Mouse (Mus musculus) B cell, adult 2 months (primary cell): ENCODE measurements around the gene Dirc2.

ENCODE experiments used
- DNase-seq, 2 experiments: peaks; one replicate each; pipeline ENCODE4 v3.0.0; 2022

Dirc2 gene

GRCm38 (mm10) chr16:35678476-35678875, 90.7 kb downstream of the Dirc2 start:
- no peak for DNase-seq

GRCm38 (mm10) chr16:35677511-35678113, 91.5 kb downstream of the Dirc2 start:
- no peak for DNase-seq

- DNase-seq = no peak
Observed at GRCm38 (mm10) chr16:35664847-35665246, 104.3 kb downstream of the Dirc2 start.

GRCm38 (mm10) chr16:35663831-35664414, 105.2 kb downstream of the Dirc2 start:
- DNase-seq = no peak

- DNase-seq = no peak
Observed at GRCm38 (mm10) chr16:35660222-35660621, 108.9 kb downstream of the Dirc2 start.

- no peak for DNase-seq
Observed at GRCm38 (mm10) chr16:35653951-35654350, 115.2 kb downstream of the Dirc2 start.

GRCm38 (mm10) chr16:35652706-35653105, 116.5 kb downstream of the Dirc2 start:
- DNase-seq = no peak

GRCm38 (mm10) chr16:35652206-35652605, 117.0 kb downstream of the Dirc2 start:
- no peak for DNase-seq

GRCm38 (mm10) chr16:35648862-35649261, 120.3 kb downstream of the Dirc2 start:
- DNase-seq = no peak
